Mouse (Mus musculus) brain, adult 2 months (tissue): ENCODE data around the gene Yeats2.

Experiments used
- DNase-seq: peaks from one replicate; pipeline ENCODE4 v3.0.0; 2011; ENCODE audit warnings: low read depth, low spot score

Gene Yeats2

DNA sequence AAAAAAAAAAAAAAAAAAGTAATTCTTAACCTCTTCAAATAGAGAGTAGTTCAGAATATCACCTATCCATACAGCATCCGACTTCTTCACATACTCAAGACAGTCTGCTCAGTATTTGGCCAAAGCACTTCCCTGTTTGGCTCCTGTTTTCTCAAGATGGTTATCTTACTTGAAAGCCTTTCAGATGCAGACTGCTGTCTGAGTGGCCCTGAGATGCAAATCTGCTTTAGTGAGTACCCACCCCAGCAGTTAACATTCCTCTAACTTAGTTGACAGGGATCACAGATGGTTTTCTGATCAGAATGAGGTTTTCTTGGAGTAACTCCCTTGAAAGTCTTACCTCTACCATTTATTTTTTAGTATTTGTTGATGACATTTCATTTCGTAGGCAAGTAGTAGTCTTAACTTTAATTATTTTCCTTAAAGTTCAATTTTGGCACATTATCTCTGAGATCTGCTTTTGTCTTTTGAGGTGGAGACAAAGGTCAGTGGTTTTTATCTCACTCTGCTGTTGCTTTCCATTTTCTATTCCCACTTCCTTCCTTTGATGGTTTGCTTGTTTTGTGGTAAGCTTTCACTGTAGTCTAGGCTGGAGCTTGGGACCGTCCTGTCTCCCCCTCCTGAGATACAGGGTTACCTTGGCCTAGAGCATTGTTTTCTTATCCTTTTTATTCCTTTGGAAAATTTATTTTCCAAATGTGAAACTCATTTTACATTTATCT is 50.5 kb downstream of the Yeats2 start:
- DNase-seq, result no peak

DNA sequence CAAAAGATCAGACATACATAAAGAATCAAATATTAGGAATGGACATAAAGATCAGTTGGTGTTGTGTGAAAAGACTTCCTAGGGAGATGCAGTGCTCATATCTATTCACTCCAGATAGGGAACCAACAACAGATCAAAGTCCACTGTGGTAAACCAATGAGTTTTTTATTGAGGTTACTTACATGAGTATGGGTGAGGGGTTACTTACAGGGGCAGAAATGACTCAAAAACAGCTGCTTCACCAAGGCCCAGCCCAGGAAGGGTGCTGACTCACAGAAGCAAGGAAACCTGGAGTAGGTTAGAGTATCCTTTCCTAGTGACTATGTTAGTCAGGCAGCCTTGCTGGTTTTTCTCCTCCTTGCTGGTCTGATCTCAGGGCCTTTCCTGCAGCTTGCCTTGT is 51.2 kb downstream of the Yeats2 start:
- no peak for DNase-seq

DNA sequence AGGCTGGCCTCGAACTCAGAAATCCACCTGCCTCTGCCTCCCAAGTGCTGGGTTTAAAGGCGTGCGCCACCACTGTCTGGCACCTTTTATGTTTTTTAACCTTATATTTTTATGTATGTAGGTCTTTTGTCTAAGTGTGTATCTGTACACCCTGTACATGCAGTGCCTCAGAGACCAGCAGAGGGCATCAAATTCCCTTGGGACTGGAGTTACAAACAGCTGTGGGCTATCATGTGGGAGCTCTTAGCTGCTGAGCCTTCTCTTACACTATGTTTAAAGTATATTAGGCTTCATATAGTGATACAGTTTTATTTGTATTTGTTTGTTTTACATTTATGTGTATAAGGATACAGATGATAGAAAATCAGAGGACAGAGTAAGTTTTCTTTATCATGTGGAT is 54.7 kb downstream of the Yeats2 start:
- peak; percentile 53 for DNase-seq

- DNase-seq, result peak; percentile 67
Measured at GRCm38 (mm10) chr16:20196962-20197361, 56.1 kb downstream of the Yeats2 start.

GRCm38 (mm10) chr16:20199501-20200201 is 58.8 kb downstream of the Yeats2 start:
- DNase-seq, result peak; percentile 29

DNA sequence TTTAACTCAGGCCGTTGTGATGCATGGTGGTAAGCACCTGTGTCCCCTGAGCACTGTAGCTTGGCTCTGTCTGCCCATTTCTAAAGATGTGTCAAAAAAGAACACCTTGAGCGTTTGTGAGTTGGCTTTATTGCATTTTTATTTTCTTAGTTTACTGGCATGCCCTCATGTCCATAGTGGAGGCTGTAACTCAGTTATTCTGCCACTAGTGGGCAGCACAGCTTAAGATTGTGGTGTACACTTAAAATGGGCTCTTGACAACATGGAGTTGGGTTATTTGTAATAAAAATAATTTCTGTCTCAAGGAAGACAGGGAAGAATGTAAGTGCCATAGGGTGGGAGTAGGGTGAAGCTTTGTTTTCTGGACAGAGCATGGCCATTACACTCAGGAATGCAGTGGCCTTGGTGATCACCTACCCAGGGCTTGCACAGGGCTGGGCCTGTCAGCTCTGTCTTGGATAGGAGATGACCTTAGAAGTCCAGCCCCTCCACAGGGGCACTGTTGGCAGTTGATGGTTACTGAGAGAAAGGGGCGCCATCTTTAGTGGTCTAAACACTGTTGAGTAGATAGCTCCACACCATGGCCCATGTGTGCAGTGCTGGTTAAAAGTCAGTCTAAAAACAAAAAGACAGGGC is 72.8 kb downstream of the Yeats2 start:
- DNase-seq, result peak; percentile 84

DNA sequence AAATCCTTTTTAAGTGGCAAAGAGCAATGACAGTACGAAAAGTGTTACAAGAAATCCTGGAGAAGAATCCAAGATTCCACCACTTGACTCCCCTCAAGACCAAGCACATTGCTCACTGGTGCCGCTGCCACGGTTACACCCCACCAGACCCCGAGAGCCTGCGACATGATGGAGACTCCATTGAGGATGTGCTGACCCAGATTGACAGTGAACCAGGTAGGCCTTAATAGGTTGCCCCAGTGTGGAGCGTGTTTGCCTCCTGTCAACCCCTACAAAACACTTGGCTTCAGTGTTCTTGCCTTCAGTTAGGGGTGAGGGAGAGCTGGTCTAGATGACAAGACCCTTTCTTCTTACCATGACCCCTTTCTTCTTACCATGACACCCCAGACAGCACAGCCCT is 81.9 kb downstream of the Yeats2 start:
- no peak for DNase-seq

GRCm38 (mm10) chr16:20226676-20227075 is 85.8 kb downstream of the Yeats2 start:
- no peak for DNase-seq

GRCm38 (mm10) chr16:20227504-20227903 is 86.6 kb downstream of the Yeats2 start:
- peak; percentile 62 for DNase-seq

- peak; percentile 52 for DNase-seq
Measured at GRCm38 (mm10) chr16:20228167-20228566, 87.3 kb downstream of the Yeats2 start.

- peak; percentile 68 for DNase-seq
Measured at GRCm38 (mm10) chr16:20234406-20234805, 93.5 kb downstream of the Yeats2 start.

GRCm38 (mm10) chr16:20237426-20237825 is 96.6 kb downstream of the Yeats2 start:
- DNase-seq, result peak; percentile 96

GRCm38 (mm10) chr16:20238646-20239045 is 97.8 kb downstream of the Yeats2 start:
- peak; percentile 73 for DNase-seq

DNA sequence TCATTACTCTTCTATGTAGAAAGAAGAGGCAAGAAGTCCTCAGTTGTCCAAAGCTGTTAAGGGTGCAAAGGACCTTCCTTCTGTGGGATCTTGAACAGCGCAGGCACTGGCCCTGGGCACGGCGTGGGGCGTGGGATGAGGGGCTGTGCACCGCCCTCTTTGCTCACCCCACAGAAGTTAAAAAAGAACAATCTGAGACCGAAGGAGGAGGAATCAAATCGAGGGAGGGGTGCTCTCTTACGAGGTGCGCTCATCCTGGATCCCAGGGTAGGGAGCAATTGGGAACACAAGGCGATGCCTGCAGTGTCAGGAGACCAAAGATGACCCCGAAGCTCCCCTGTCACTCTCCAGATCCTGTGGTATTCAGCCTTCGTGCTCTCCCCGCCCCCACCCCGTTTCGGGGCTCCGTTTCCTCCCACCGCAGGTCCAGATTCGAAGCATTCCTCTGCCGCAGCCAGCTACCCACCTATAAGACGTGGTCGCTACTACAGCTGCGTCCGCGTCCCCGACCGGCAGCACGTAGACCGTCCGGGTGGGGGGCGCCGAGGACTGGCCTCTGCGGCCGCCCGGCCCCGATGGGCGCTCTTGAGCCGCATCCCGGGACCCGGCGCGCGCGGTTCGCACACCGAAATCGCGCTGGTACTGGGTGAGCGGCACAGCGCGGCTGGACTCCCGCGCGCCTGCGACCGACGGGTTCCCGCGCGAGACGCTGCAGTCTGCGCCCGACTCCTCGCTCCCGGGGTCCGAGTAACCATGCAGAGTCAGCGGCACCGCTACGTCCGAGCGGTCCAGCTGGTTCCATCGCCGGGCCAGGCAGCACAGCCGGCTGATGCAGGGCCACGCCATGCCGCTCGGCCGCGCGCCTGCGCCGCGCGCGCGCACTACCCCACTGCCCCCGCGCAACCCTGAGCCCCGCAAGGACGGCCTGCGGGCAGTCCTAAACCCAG is 99.9 kb downstream of the Yeats2 start, which contains the start of gene Map6d1:
Map6d1 (minus strand) TSS at position 891 of the 947 bp plus-strand sequence.
- DNase-seq, result peak; percentile 91

GRCm38 (mm10) chr16:20247103-20247502 is 106.2 kb downstream of the Yeats2 start:
- no peak for DNase-seq

DNA sequence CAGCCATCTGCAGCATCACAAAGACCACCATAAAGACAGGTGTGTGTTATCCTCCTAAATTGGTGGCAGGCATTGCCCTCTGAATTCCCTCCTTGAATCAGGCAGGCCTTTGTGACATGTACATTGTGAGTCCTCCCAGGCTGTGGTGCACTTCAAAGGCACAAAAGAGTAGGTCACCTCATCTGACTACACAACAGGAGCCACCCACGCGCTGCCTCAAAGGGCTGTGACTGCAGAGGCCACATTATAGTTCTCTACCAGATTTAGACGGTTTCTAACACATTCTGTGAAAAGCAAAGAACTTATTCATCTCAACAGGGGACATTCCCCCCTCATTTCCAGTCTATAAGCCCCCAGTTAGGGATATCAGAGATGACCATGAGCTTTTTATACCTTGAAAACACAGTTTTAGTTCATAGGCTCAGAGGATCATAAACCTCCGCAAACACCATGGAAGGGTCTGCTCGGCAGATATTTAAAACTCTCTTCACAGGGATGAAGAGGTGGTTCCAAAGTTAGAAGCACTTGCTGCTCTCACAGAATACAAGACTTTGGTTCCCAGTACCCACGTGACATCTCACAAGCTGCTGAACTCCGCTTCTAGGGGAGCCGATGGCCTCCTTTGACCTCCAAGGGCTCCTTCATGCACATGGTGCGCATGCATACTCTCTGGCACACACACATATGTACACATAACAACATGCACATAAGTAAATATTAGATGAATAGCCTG is 107.7 kb downstream of the Yeats2 start:
- peak; percentile 78 for DNase-seq

DNA sequence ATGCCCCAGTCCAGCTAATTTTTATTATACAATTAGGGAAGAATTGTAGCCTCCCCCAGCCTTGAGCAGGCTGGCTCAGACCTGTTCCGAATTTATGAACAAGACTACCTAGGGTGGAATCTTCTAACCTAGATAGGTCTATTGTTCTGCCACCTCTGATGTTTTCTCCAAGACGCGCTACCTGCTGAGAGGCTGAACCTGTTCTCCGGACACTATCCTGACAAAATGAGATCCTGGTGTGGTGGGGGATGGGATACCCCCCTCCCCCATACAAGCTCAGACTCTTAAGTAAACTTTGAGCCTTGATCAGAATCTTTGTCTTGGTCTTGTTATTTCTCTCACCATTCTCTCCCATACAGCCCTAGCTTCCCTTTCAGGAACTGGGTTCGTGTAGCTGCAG is 117.1 kb downstream of the Yeats2 start:
- no peak for DNase-seq

DNA sequence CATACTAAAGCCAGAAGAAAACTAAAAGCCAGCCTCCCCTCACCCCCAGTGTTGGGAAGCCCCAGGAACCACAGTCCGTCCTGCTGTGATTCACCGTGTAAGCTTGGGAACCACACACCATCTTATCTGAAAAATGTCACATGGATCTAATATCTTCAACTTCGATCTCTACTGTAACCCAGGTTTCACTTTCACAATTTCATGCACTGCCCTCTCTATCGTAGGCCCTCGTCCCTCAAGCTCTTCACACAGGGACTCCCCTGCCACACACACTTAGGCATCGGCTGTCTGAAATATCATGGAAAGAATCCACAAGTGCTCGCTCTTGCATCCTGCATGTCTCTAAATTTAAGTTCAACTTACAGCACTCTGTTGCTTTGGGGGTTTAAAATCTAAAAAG is 124.2 kb downstream of the Yeats2 start:
- DNase-seq, result no peak

DNA sequence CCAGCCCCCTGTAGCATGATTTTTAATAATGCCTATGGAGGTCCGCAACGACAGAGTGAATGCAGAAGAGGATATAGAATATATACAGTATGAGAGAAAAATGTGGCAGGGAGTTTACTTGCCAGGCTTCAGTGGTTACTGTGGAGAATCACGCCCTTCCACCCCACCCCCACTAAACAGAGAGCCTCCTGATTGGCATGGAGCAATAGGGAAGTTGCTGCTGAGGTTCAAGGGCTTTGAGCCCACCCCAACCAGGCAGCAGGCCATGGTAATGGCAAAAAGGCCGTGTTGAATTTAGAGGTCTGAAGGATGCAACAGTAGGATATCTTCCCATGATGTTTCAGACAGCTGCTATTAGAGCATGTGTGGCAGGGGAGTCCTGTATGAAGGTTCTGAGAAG is 130.5 kb downstream of the Yeats2 start:
- DNase-seq, result no peak

- DNase-seq, result no peak
Measured at GRCm38 (mm10) chr16:20272994-20273393, 132.1 kb downstream of the Yeats2 start.

DNA sequence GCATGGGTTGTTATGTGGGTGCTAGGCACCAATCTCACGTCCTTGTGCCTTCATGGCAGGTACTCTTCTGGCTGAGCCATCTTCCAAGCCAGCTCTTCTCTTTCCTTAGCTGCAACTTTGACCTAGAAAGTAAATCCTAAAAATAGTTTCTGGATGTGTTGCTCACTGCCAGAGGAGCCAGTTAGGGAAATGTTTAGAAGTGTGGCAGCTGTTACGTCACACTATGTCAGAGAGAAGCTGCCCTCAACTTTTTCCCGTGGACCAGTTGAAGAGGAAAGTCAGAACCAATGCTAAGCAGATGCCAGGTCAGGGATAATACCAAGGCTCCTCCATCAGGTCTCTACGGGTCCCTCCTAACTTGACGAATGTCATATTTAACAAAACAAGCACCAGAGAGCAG is 138.5 kb downstream of the Yeats2 start:
- DNase-seq, result no peak
